Mouse (Mus musculus): Measurements from ENCODE around the gene Ppm1d. TPM values are rescaled to one million over a fixed set of nuclear protein-coding genes. Genes with fewer than 3 reads are reported as not detected.
A peak's percentile ranks its signal among the peaks of the same experiment; 100 is the strongest.

Gene Ppm1d
- total RNA-seq (2014; rRNA removed; ENCODE audit: low replicate concordance) (17.3 and 18.4 TPM in 2 replicates), polyA plus RNA-seq (2015; fragmentation: Nextera tagmentation; extraction: Ambion mirVana) (8.2 and 8.8 TPM in 2 replicates)

- Histone ChIP-seq H3K9ac (replicated peaks; ENCODE audit: low read depth, low read length) (peak within 1 kb of the TSS; percentile 92), H3K27ac (ENCODE audit: low read depth) (peak within 1 kb of the TSS; percentile 96), H3K4me2 (ENCODE audit: low read depth, low read length) (peak within 1 kb of the TSS; percentile 76), H3K9me3 (replicated peaks; ENCODE audit: control insufficient read depth, low read length) (no peaks in the 10 kb centered on the region), H3K27me3 (ENCODE audit: control insufficient read depth, insufficient read depth, low read length) (no peaks in the 10 kb centered on the region), H3K4me1 (ENCODE audit: control insufficient read depth, insufficient read depth) (peaks cover 13% of the 10 kb centered on the region; the same call in 1 of the 2 replicates), H3K36me3 (replicated peaks; ENCODE audit: control insufficient read depth, insufficient read depth, low read length) (peaks cover 3% of the 10 kb centered on the region; the same call in 1 of the 2 replicates), H3K4me3 (ENCODE audit: low read depth, low read length) (peak within 1 kb of the TSS; percentile 93)
- ATAC-seq (ENCODE audit: insufficient read depth, low read depth) (peak; percentile 95), DNase-seq (ENCODE audit: low spot score) (peak; percentile 97)
- TF ChIP-seq CTCF (IDR thresholded peaks at IDR 0.05; ENCODE audit: low read depth), result peak; percentile 3
- TF ChIP-seq EP300 (IDR thresholded peaks at IDR 0.05; ENCODE audit: low read depth), result peak; percentile 61
- WGBS, result 1% methylated on average over 68 of the region's 78 CpGs
Measured at GRCm38 (mm10) chr11:85310713-85311574, at the start of gene Ppm1d. Ppm1d (plus strand) TSS chr11:85311244.

GRCm38 (mm10) chr11:85264635-85265034, 46.4 kb upstream of the Ppm1d start:
- Histone ChIP-seq H3K4me2 (ENCODE audit: low read depth, low read length) (no peak overlapping the region), H3K4me1 (ENCODE audit: control insufficient read depth, insufficient read depth) (no peaks in the 10 kb centered on the region), H3K36me3 (replicated peaks; ENCODE audit: control insufficient read depth, insufficient read depth, low read length) (no peaks in the 10 kb centered on the region), H3K27ac (ENCODE audit: low read depth) (no peak overlapping the region), H3K4me3 (ENCODE audit: low read depth, low read length) (no peak overlapping the region), H3K9ac (replicated peaks; ENCODE audit: low read depth, low read length) (no peak overlapping the region), H3K9me3 (replicated peaks; ENCODE audit: control insufficient read depth, low read length) (no peaks in the 10 kb centered on the region), H3K27me3 (ENCODE audit: control insufficient read depth, insufficient read depth, low read length) (no peaks in the 10 kb centered on the region)
- 54% methylated on average over 5 of the region's 5 CpGs for WGBS
- TF ChIP-seq EP300 (IDR thresholded peaks at IDR 0.05; ENCODE audit: low read depth), result no peak
- no peak for TF ChIP-seq CTCF (IDR thresholded peaks at IDR 0.05; ENCODE audit: low read depth)
- ATAC-seq (ENCODE audit: insufficient read depth, low read depth) (no peak), DNase-seq (ENCODE audit: low spot score) (no peak)

GRCm38 (mm10) chr11:85267393-85267792, 43.7 kb upstream of the Ppm1d start:
- Histone ChIP-seq H3K4me1 (ENCODE audit: control insufficient read depth, insufficient read depth) (no peaks in the 10 kb centered on the region), H3K9ac (replicated peaks; ENCODE audit: low read depth, low read length) (no peak overlapping the region), H3K27me3 (ENCODE audit: control insufficient read depth, insufficient read depth, low read length) (no peaks in the 10 kb centered on the region), H3K27ac (ENCODE audit: low read depth) (no peak overlapping the region), H3K4me3 (ENCODE audit: low read depth, low read length) (no peak overlapping the region), H3K36me3 (replicated peaks; ENCODE audit: control insufficient read depth, insufficient read depth, low read length) (no peaks in the 10 kb centered on the region), H3K9me3 (replicated peaks; ENCODE audit: control insufficient read depth, low read length) (no peaks in the 10 kb centered on the region), H3K4me2 (ENCODE audit: low read depth, low read length) (no peak overlapping the region)
- ATAC-seq (ENCODE audit: insufficient read depth, low read depth) (no peak), DNase-seq (ENCODE audit: low spot score) (no peak)
- WGBS, result 89% methylated on average over 1 of the region's 1 CpGs
- TF ChIP-seq CTCF (IDR thresholded peaks at IDR 0.05; ENCODE audit: low read depth) (no peak), EP300 (IDR thresholded peaks at IDR 0.05; ENCODE audit: low read depth) (no peak)

- WGBS, result 61% methylated on average over 3 of the region's 3 CpGs
- H3K4me3 ChIP-seq (ENCODE audit: low read depth, low read length), result no peak overlapping the region
- TF ChIP-seq CTCF (IDR thresholded peaks at IDR 0.05; ENCODE audit: low read depth) (peak; percentile 53), EP300 (IDR thresholded peaks at IDR 0.05; ENCODE audit: low read depth) (no peak)
- H3K9ac ChIP-seq (replicated peaks; ENCODE audit: low read depth, low read length), result no peak overlapping the region
- ATAC-seq (ENCODE audit: insufficient read depth, low read depth), result no peak
- no peaks in the 10 kb centered on the region for H3K4me1 ChIP-seq (ENCODE audit: control insufficient read depth, insufficient read depth)
- H3K9me3 ChIP-seq (replicated peaks; ENCODE audit: control insufficient read depth, low read length), result no peaks in the 10 kb centered on the region
- H3K4me2 ChIP-seq (ENCODE audit: low read depth, low read length), result no peak overlapping the region
- no peaks in the 10 kb centered on the region for H3K36me3 ChIP-seq (replicated peaks; ENCODE audit: control insufficient read depth, insufficient read depth, low read length)
- no peak overlapping the region for H3K27ac ChIP-seq (ENCODE audit: low read depth)
- no peak for DNase-seq (ENCODE audit: low spot score)
- no peaks in the 10 kb centered on the region for H3K27me3 ChIP-seq (ENCODE audit: control insufficient read depth, insufficient read depth, low read length)
Measured at GRCm38 (mm10) chr11:85270631-85271030, 40.4 kb upstream of the Ppm1d start.

GRCm38 (mm10) chr11:85273299-85273698, 37.7 kb upstream of the Ppm1d start:
- no peaks in the 10 kb centered on the region for H3K36me3 ChIP-seq (replicated peaks; ENCODE audit: control insufficient read depth, insufficient read depth, low read length)
- no peak for ATAC-seq (ENCODE audit: insufficient read depth, low read depth)

More at GRCm38 (mm10) chr11:85273299-85273698, 37.7 kb upstream of the Ppm1d start:
- Histone ChIP-seq H3K27me3 (ENCODE audit: control insufficient read depth, insufficient read depth, low read length) (no peaks in the 10 kb centered on the region), H3K4me1 (ENCODE audit: control insufficient read depth, insufficient read depth) (no peaks in the 10 kb centered on the region), H3K4me2 (ENCODE audit: low read depth, low read length) (no peak overlapping the region), H3K4me3 (ENCODE audit: low read depth, low read length) (no peak overlapping the region), H3K9ac (replicated peaks; ENCODE audit: low read depth, low read length) (no peak overlapping the region), H3K27ac (ENCODE audit: low read depth) (no peak overlapping the region), H3K9me3 (replicated peaks; ENCODE audit: control insufficient read depth, low read length) (no peaks in the 10 kb centered on the region)
- TF ChIP-seq EP300 (IDR thresholded peaks at IDR 0.05; ENCODE audit: low read depth) (no peak), CTCF (IDR thresholded peaks at IDR 0.05; ENCODE audit: low read depth) (peak; percentile 26; the same call in 1 of the 2 replicates)
- WGBS, result 64% methylated on average over 6 of the region's 6 CpGs
- no peak for DNase-seq (ENCODE audit: low spot score)

Data from heart, postnatal 0 days (tissue).